Mouse (Mus musculus): ENCODE results near the gene 1700001P01Rik. TPM values are rescaled to one million over a fixed set of nuclear protein-coding genes. Genes with fewer than 3 reads are reported as not detected.

1700001P01Rik gene
- polyA plus RNA-seq, 1 experiment, result 0.38 TPM

- no peak for DNase-seq
- TF ChIP-seq CTCF (IDR thresholded peaks at IDR 0.05; ENCODE audit: borderline replicate concordance, control insufficient read depth, extremely low read depth, insufficient read depth, low read length, poor library complexity) (no peak), POLR2A (IDR thresholded peaks at IDR 0.05; ENCODE audit: control insufficient read depth, extremely low read depth, insufficient read depth, low read length, poor library complexity) (no peak)
- Histone ChIP-seq H3K4me3 (ENCODE audit: control insufficient read depth, insufficient read depth, low read length) (no peak overlapping the region), H3K27me3 (ENCODE audit: control insufficient read depth, insufficient read depth, low read length) (no peaks in the 10 kb centered on the region), H3K27ac (ENCODE audit: control insufficient read depth, insufficient read depth, low read length) (no peak overlapping the region), H3K36me3 (ENCODE audit: control insufficient read depth, insufficient read depth, low read length) (peaks cover 15% of the 10 kb centered on the region), H3K4me1 (replicated peaks; ENCODE audit: control insufficient read depth, insufficient read depth, low read length) (peaks cover 27% of the 10 kb centered on the region)
- 81% methylated on average over 4 of the region's 4 CpGs for WGBS
These were observed 45.1 kb upstream of the 1700001P01Rik start for GRCm38 (mm10) chr11:97820840-97821239.

- 78% methylated on average over 5 of the region's 5 CpGs for WGBS
- DNase-seq, result no peak
- H3K36me3 ChIP-seq (ENCODE audit: control insufficient read depth, insufficient read depth, low read length), result peaks cover 22% of the 10 kb centered on the region
- H3K4me1 ChIP-seq (replicated peaks; ENCODE audit: control insufficient read depth, insufficient read depth, low read length), result peaks cover 19% of the 10 kb centered on the region
- H3K4me3 ChIP-seq (ENCODE audit: control insufficient read depth, insufficient read depth, low read length), result no peak overlapping the region
- H3K27me3 ChIP-seq (ENCODE audit: control insufficient read depth, insufficient read depth, low read length), result no peaks in the 10 kb centered on the region
- TF ChIP-seq CTCF (IDR thresholded peaks at IDR 0.05; ENCODE audit: borderline replicate concordance, control insufficient read depth, extremely low read depth, insufficient read depth, low read length, poor library complexity) (no peak), POLR2A (IDR thresholded peaks at IDR 0.05; ENCODE audit: control insufficient read depth, extremely low read depth, insufficient read depth, low read length, poor library complexity) (no peak)
- no peak overlapping the region for H3K27ac ChIP-seq (ENCODE audit: control insufficient read depth, insufficient read depth, low read length)
These were observed 44.2 kb upstream of the 1700001P01Rik start for GRCm38 (mm10) chr11:97819923-97820322.

- no peak for DNase-seq
- peaks cover 30% of the 10 kb centered on the region for H3K36me3 ChIP-seq (ENCODE audit: control insufficient read depth, insufficient read depth, low read length)
- H3K27me3 ChIP-seq (ENCODE audit: control insufficient read depth, insufficient read depth, low read length), result no peaks in the 10 kb centered on the region
- peaks cover 10% of the 10 kb centered on the region for H3K4me1 ChIP-seq (replicated peaks; ENCODE audit: control insufficient read depth, insufficient read depth, low read length)
- no peak overlapping the region for H3K27ac ChIP-seq (ENCODE audit: control insufficient read depth, insufficient read depth, low read length)
- H3K4me3 ChIP-seq (ENCODE audit: control insufficient read depth, insufficient read depth, low read length), result no peak overlapping the region
- 83% methylated on average over 4 of the region's 4 CpGs for WGBS
- no peak for TF ChIP-seq CTCF (IDR thresholded peaks at IDR 0.05; ENCODE audit: borderline replicate concordance, control insufficient read depth, extremely low read depth, insufficient read depth, low read length, poor library complexity)
These were observed 43.4 kb upstream of the 1700001P01Rik start for GRCm38 (mm10) chr11:97819102-97819501.

GRCm38 (mm10) chr11:97818571-97818970, 42.9 kb upstream of the 1700001P01Rik start:
- Histone ChIP-seq H3K4me3 (ENCODE audit: control insufficient read depth, insufficient read depth, low read length) (no peak overlapping the region), H3K27me3 (ENCODE audit: control insufficient read depth, insufficient read depth, low read length) (no peaks in the 10 kb centered on the region), H3K27ac (ENCODE audit: control insufficient read depth, insufficient read depth, low read length) (no peak overlapping the region), H3K36me3 (ENCODE audit: control insufficient read depth, insufficient read depth, low read length) (peaks cover 32% of the 10 kb centered on the region), H3K4me1 (replicated peaks; ENCODE audit: control insufficient read depth, insufficient read depth, low read length) (peaks cover 8% of the 10 kb centered on the region)
- DNase-seq, result no peak
- 59% methylated on average over 4 of the region's 4 CpGs for WGBS
- TF ChIP-seq CTCF (IDR thresholded peaks at IDR 0.05; ENCODE audit: borderline replicate concordance, control insufficient read depth, extremely low read depth, insufficient read depth, low read length, poor library complexity) (no peak), POLR2A (IDR thresholded peaks at IDR 0.05; ENCODE audit: control insufficient read depth, extremely low read depth, insufficient read depth, low read length, poor library complexity) (no peak)

- WGBS, result 96% methylated on average over 6 of the region's 6 CpGs
- Histone ChIP-seq H3K4me3 (ENCODE audit: control insufficient read depth, insufficient read depth, low read length) (no peak overlapping the region), H3K27me3 (ENCODE audit: control insufficient read depth, insufficient read depth, low read length) (no peaks in the 10 kb centered on the region), H3K36me3 (ENCODE audit: control insufficient read depth, insufficient read depth, low read length) (peaks cover 32% of the 10 kb centered on the region), H3K27ac (ENCODE audit: control insufficient read depth, insufficient read depth, low read length) (no peak overlapping the region), H3K4me1 (replicated peaks; ENCODE audit: control insufficient read depth, insufficient read depth, low read length) (peaks cover 8% of the 10 kb centered on the region)
- no peak for DNase-seq
- TF ChIP-seq POLR2A (IDR thresholded peaks at IDR 0.05; ENCODE audit: control insufficient read depth, extremely low read depth, insufficient read depth, low read length, poor library complexity) (no peak), CTCF (IDR thresholded peaks at IDR 0.05; ENCODE audit: borderline replicate concordance, control insufficient read depth, extremely low read depth, insufficient read depth, low read length, poor library complexity) (no peak)
These were observed 42.3 kb upstream of the 1700001P01Rik start for GRCm38 (mm10) chr11:97818003-97818402.

GRCm38 (mm10) chr11:97817379-97817778, 41.7 kb upstream of the 1700001P01Rik start:
- TF ChIP-seq POLR2A (IDR thresholded peaks at IDR 0.05; ENCODE audit: control insufficient read depth, extremely low read depth, insufficient read depth, low read length, poor library complexity) (no peak), CTCF (IDR thresholded peaks at IDR 0.05; ENCODE audit: borderline replicate concordance, control insufficient read depth, extremely low read depth, insufficient read depth, low read length, poor library complexity) (no peak)

GRCm38 (mm10) chr11:97816916-97817315, 41.2 kb upstream of the 1700001P01Rik start:
- no peak for TF ChIP-seq CTCF (IDR thresholded peaks at IDR 0.05; ENCODE audit: borderline replicate concordance, control insufficient read depth, extremely low read depth, insufficient read depth, low read length, poor library complexity)
- no peak for TF ChIP-seq POLR2A (IDR thresholded peaks at IDR 0.05; ENCODE audit: control insufficient read depth, extremely low read depth, insufficient read depth, low read length, poor library complexity)
- peaks cover 8% of the 10 kb centered on the region for H3K4me1 ChIP-seq (replicated peaks; ENCODE audit: control insufficient read depth, insufficient read depth, low read length)
- H3K36me3 ChIP-seq (ENCODE audit: control insufficient read depth, insufficient read depth, low read length), result peaks cover 32% of the 10 kb centered on the region
- WGBS, result 87% methylated on average over 9 of the region's 9 CpGs
- H3K4me3 ChIP-seq (ENCODE audit: control insufficient read depth, insufficient read depth, low read length), result no peak overlapping the region
- H3K27ac ChIP-seq (ENCODE audit: control insufficient read depth, insufficient read depth, low read length), result no peak overlapping the region
- no peak for DNase-seq
- H3K27me3 ChIP-seq (ENCODE audit: control insufficient read depth, insufficient read depth, low read length), result no peaks in the 10 kb centered on the region

More at GRCm38 (mm10) chr11:97817379-97817778, 41.7 kb upstream of the 1700001P01Rik start:
- peaks cover 8% of the 10 kb centered on the region for H3K4me1 ChIP-seq (replicated peaks; ENCODE audit: control insufficient read depth, insufficient read depth, low read length)
- H3K36me3 ChIP-seq (ENCODE audit: control insufficient read depth, insufficient read depth, low read length), result peaks cover 32% of the 10 kb centered on the region
- no peaks in the 10 kb centered on the region for H3K27me3 ChIP-seq (ENCODE audit: control insufficient read depth, insufficient read depth, low read length)
- no peak overlapping the region for H3K4me3 ChIP-seq (ENCODE audit: control insufficient read depth, insufficient read depth, low read length)
- H3K27ac ChIP-seq (ENCODE audit: control insufficient read depth, insufficient read depth, low read length), result no peak overlapping the region
- DNase-seq, result no peak
- 78% methylated on average over 5 of the region's 5 CpGs for WGBS

Data from thymus, adult 2 months (tissue).